Mouse (Mus musculus): Measurements from ENCODE around the gene Chpf. TPM values are rescaled to one million over a fixed set of nuclear protein-coding genes. Genes with fewer than 3 reads are reported as not detected.

Gene Chpf
- 4.0 and 4.3 TPM in 2 replicates for polyA plus RNA-seq (2015; fragmentation: Nextera tagmentation; extraction: Ambion mirVana)

- Histone ChIP-seq H3K36me3 (replicated peaks) (no peaks in the 10 kb centered on the region), H3K4me2 (peak within 1 kb of the TSS; percentile 94), H3K27ac (replicated peaks) (0 out of 2 replicates have a peak within 1 kb of the TSS, but pooled peaks have one; percentile 57), H3K9me3 (replicated peaks) (no peaks in the 10 kb centered on the region), H3K4me1 (replicated peaks) (peaks cover 28% of the 10 kb centered on the region), H3K27me3 (peaks cover 99% of the 10 kb centered on the region), H3K9ac (peak within 1 kb of the TSS; percentile 51), H3K4me3 (replicated peaks) (peak within 1 kb of the TSS; percentile 68)
- WGBS (ENCODE audit: insufficient replicate concordance): under 1% methylated on average over 76 of the region's 76 CpGs
- peak; percentile 88 for ATAC-seq (ENCODE audit: insufficient read depth)
Measured at GRCm38 (mm10) chr1:75478916-75479634, at the start of gene Chpf, which contains the start of gene Tmem198. Gene Chpf, minus strand, starts transcription at chr1:75479307. Gene Tmem198, plus strand, starts transcription at chr1:75479532.

DNA sequence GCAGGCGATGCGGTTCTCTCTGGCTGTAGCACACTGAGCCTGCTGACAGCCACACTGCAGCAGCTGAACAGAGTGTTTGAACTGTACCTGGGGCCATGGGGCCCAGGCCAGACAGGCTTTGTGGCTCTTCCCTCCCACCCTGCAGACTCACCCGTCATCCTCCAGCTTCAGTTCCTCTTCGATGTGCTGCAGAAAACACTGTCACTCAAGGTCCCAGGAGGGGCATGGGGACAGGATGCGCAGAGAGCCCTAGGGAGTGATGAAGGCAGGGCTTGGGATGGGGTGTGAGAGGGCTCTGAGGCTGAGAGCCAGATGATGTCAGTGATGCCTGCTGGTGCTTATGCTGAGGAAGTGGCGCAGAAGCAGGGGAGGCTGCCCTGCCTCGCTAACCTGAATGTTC, 45.6 kb upstream of the Chpf start:
- H3K4me2 ChIP-seq: no peak overlapping the region
- no peak overlapping the region for H3K27ac ChIP-seq (replicated peaks)
- H3K27me3 ChIP-seq: no peaks in the 10 kb centered on the region
- H3K4me3 ChIP-seq (replicated peaks): no peak overlapping the region
- H3K9ac ChIP-seq: no peak overlapping the region
- H3K4me1 ChIP-seq (replicated peaks): peaks cover 17% of the 10 kb centered on the region
- 57% methylated on average over 7 of the region's 7 CpGs for WGBS (ENCODE audit: insufficient replicate concordance)
- no peaks in the 10 kb centered on the region for H3K9me3 ChIP-seq (replicated peaks)
- no peak for ATAC-seq (ENCODE audit: insufficient read depth)
- H3K36me3 ChIP-seq (replicated peaks): 0 out of 2 replicates have a peak, but pooled peaks cover 6% of the 10 kb centered on the region

DNA sequence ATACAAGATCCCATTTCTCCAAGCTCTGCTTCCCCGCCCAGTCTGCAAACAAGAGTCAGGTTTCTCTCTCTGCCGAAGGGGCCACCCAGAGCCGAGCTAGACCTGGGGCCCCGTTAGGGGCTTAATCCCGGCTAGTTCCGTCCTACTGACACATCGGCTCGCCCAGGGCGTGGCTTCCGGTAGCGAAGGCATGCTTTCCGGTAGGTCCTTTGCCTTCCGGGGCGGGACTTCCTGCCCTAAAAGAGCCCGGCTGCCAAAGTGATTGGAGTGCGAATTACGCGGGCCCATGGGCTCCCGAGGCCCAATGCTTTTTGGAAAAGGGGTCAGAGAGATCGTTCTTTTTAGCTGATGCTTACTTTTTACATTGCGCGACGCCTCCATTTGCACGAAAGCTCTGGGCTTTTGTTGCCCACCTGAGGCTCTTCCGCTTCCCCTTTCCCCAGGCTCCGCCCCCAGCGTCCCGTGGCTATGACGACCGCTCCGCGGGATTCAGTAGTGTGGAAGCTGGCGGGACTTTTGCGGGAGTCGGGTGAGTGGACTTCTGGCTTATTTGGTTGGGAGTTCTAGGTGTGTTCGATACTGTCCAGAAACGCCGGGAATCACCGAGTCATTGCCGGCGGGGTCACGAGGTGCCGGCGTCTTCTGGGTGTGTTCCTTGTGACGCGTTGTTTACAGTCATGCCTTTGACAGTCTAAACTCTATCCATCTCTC, 42.4 kb upstream of the Chpf start, which contains the start of gene Stk11ip:
TSS of gene Stk11ip (plus strand) at position 209 of the 711 bp plus-strand sequence.
- H3K9ac ChIP-seq: peak within 1 kb of the TSS; percentile 52
- no peaks in the 10 kb centered on the region for H3K9me3 ChIP-seq (replicated peaks)
- WGBS (ENCODE audit: insufficient replicate concordance): under 1% methylated on average over 46 of the region's 46 CpGs
- H3K4me3 ChIP-seq (replicated peaks): peak within 1 kb of the TSS; percentile 79
- peaks cover 17% of the 10 kb centered on the region for H3K4me1 ChIP-seq (replicated peaks)
- no peaks in the 10 kb centered on the region for H3K27me3 ChIP-seq
- H3K4me2 ChIP-seq: peak within 1 kb of the TSS; percentile 84
- peak within 1 kb of the TSS; percentile 81 for H3K27ac ChIP-seq (replicated peaks)
- no peaks in the 10 kb centered on the region for H3K36me3 ChIP-seq (replicated peaks)
- peak; percentile 95 for ATAC-seq (ENCODE audit: insufficient read depth)

DNA sequence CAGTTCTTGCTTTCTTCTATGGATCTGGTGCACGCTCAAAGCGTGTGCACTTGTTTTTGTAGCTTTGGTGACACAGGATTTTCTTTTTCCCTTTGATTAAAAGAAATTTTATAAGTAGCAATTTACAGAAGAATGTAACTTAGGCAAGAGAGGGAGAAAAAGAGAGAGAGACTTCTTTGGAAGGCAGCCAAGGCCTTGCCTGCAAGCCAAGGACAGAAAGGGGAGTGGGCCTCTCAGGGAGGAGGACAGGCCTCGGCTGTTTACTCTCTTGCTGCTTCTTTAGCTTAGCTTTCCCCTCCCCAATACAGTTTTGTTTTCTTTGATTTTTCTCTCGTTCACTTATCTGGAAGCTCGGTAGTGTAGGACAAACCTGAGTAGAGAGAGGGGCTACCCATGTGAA, 40.5 kb upstream of the Chpf start:
- ATAC-seq (ENCODE audit: insufficient read depth): no peak
- 65% methylated on average over 5 of the region's 5 CpGs for WGBS (ENCODE audit: insufficient replicate concordance)
- Histone ChIP-seq H3K36me3 (replicated peaks) (no peaks in the 10 kb centered on the region), H3K27ac (replicated peaks) (no peak overlapping the region), H3K4me1 (replicated peaks) (peaks cover 17% of the 10 kb centered on the region), H3K4me3 (replicated peaks) (no peak overlapping the region), H3K4me2 (no peak overlapping the region), H3K9ac (no peak overlapping the region), H3K27me3 (no peaks in the 10 kb centered on the region), H3K9me3 (replicated peaks) (no peaks in the 10 kb centered on the region)

DNA sequence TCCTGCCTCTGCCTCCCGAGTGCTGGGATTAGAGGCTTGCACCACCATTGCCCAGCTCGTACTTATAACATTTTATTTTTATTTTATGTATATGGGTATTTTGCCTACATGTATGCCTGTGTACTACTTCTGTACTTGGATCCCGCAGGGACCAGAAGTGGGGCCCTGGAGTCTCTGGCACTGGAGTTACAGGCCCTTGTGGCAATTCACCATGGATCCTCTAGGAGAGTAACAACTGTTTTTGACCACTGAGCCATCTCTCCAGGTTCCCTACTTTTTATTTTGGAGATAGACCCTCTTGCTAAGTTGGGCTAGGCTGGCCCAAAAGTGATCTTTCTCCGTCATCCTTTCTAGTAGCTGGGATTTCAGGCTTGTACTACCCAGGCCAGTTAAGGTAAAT, 39.3 kb upstream of the Chpf start:
- WGBS (ENCODE audit: insufficient replicate concordance): 70% methylated on average over 4 of the region's 4 CpGs
- no peak for ATAC-seq (ENCODE audit: insufficient read depth)
- H3K4me2 ChIP-seq: no peak overlapping the region
- no peaks in the 10 kb centered on the region for H3K27me3 ChIP-seq
- peaks cover 17% of the 10 kb centered on the region for H3K4me1 ChIP-seq (replicated peaks)
- H3K4me3 ChIP-seq (replicated peaks): no peak overlapping the region
- no peaks in the 10 kb centered on the region for H3K9me3 ChIP-seq (replicated peaks)
- H3K36me3 ChIP-seq (replicated peaks): no peaks in the 10 kb centered on the region
- no peak overlapping the region for H3K9ac ChIP-seq
- H3K27ac ChIP-seq (replicated peaks): no peak overlapping the region

DNA sequence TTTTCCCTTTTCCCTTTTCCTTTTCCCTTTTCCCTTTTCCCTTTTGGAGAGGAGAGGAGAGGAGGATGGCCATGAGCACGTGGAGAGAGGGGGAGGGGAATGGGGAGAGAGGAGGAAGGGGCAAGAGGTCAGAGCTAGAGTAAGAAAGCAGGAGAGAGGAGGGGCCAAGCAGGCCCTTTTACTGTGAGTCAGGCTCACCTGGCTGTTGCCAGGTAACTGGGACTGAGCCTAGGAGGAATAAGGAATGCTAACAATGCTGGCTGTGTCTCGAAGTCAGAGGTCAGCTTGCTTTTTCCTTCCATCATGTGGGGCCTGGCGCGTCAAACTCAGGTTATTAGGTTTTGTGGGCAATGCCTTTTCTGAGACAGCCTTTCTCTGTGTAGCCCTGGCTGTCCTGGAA, 38.9 kb upstream of the Chpf start:
- ATAC-seq (ENCODE audit: insufficient read depth): no peak
- no peak overlapping the region for H3K27ac ChIP-seq (replicated peaks)
- H3K9ac ChIP-seq: no peak overlapping the region
- H3K4me1 ChIP-seq (replicated peaks): peaks cover 17% of the 10 kb centered on the region
- no peak overlapping the region for H3K4me3 ChIP-seq (replicated peaks)
- no peaks in the 10 kb centered on the region for H3K27me3 ChIP-seq
- no peak overlapping the region for H3K4me2 ChIP-seq
- no peaks in the 10 kb centered on the region for H3K9me3 ChIP-seq (replicated peaks)
- WGBS (ENCODE audit: insufficient replicate concordance): 55% methylated on average over 4 of the region's 4 CpGs
- H3K36me3 ChIP-seq (replicated peaks): no peaks in the 10 kb centered on the region

GRCm38 (mm10) chr1:75516703-75517380, 37.7 kb upstream of the Chpf start:
- ATAC-seq (ENCODE audit: insufficient read depth): no peak
- Histone ChIP-seq H3K9me3 (replicated peaks) (no peaks in the 10 kb centered on the region), H3K4me3 (replicated peaks) (no peak overlapping the region), H3K4me1 (replicated peaks) (peaks cover 8% of the 10 kb centered on the region), H3K27me3 (no peaks in the 10 kb centered on the region), H3K27ac (replicated peaks) (no peak overlapping the region), H3K4me2 (no peak overlapping the region), H3K9ac (no peak overlapping the region), H3K36me3 (replicated peaks) (no peaks in the 10 kb centered on the region)
- 55% methylated on average over 15 of the region's 15 CpGs for WGBS (ENCODE audit: insufficient replicate concordance)

DNA sequence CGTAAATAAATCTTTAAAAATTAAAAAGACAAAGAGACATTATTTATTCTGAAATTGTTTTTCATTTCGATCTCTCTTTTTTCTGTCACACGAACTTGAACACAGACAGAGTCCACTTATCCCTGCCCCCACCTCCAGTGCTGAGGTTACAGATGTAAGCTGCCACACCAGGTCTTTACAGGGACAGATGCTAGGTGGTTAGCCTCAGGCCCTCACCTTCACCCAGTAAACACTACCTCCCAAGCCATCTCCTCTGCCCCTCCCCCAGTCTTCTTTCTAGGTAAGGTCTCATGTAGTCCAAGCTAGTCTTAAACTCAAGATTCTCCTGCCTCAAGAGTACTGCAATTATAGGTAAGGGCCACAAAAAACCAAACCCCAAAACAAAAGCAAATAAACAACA, 33.4 kb upstream of the Chpf start:
- H3K27me3 ChIP-seq: peaks cover 25% of the 10 kb centered on the region
- H3K9ac ChIP-seq: no peak overlapping the region
- H3K27ac ChIP-seq (replicated peaks): no peak overlapping the region
- H3K4me2 ChIP-seq: no peak overlapping the region
- no peak overlapping the region for H3K4me3 ChIP-seq (replicated peaks)
- H3K9me3 ChIP-seq (replicated peaks): no peaks in the 10 kb centered on the region
- WGBS (ENCODE audit: insufficient replicate concordance): 52% methylated on average over 3 of the region's 3 CpGs
- H3K4me1 ChIP-seq (replicated peaks): 0 out of 2 replicates have a peak, but pooled peaks cover 11% of the 10 kb centered on the region
- ATAC-seq (ENCODE audit: insufficient read depth): no peak
- no peaks in the 10 kb centered on the region for H3K36me3 ChIP-seq (replicated peaks)

DNA sequence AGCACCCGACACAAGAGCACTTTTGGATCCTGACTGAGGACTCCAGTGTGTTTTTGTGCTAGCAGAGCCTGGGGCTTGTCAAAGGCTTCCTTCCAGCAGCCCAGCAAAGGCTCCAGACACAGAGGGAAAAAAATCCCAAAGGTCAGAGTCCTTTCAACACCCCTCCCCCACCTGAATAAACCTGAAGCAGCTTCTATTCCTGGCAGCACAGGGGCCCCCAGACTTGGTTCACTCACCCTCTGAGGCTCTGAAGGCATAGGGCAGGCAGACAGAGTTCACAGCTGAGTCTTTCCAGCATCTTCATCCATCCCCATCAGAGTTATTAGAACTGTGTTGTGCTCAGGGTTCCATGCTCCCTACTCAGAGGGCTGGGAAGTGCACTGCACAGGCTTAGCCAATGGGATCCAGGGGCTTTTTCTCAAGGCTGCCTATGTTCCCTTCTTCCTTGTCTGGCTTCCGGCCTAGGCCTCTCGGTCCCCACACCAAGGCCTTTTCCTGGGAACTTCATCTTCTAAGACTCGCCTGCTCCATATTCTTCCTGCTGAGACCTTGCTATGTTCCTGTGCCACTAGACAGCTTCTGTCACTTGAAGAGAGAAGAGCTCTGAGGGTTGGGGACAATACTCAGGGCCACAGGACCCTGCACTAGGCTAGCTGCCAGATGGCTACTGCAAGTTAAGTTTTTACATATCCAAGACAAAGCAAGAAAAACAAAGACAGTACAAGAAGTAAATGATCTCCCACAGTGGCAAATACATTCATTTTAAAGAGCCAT, 32.5 kb upstream of the Chpf start:
- no peak overlapping the region for H3K4me2 ChIP-seq
- H3K36me3 ChIP-seq (replicated peaks): no peaks in the 10 kb centered on the region
- H3K4me3 ChIP-seq (replicated peaks): no peak overlapping the region
- H3K9me3 ChIP-seq (replicated peaks): no peaks in the 10 kb centered on the region
- WGBS (ENCODE audit: insufficient replicate concordance): 54% methylated on average over 4 of the region's 4 CpGs
- peaks cover 34% of the 10 kb centered on the region for H3K27me3 ChIP-seq
- H3K9ac ChIP-seq: no peak overlapping the region
- no peak for ATAC-seq (ENCODE audit: insufficient read depth)
- no peak overlapping the region for H3K27ac ChIP-seq (replicated peaks)
- 0 out of 2 replicates have a peak, but pooled peaks cover 11% of the 10 kb centered on the region for H3K4me1 ChIP-seq (replicated peaks)

DNA sequence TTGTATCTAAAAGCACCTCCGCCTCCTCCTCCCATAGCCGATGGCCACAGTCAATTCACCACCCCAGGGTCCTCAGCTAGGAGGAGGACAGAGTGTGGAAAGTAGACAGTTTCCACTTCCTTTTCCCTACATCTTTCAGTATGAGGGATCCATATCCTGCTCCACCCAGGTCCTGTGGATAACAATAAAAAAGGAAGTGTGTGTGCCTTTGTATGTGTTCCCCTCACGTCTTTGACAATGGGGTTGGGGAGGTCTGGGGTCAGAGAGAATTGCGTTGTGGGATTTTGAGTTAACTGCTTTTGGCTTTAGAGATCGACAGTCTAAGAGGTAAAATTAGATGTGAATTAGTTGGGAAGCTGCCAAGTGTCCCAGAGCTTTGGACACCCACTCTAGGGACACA, 31.0 kb upstream of the Chpf start:
- H3K27ac ChIP-seq (replicated peaks): no peak overlapping the region
- no peak overlapping the region for H3K9ac ChIP-seq
- ATAC-seq (ENCODE audit: insufficient read depth): no peak
- 36% methylated on average over 5 of the region's 5 CpGs for WGBS (ENCODE audit: insufficient replicate concordance)
- H3K4me3 ChIP-seq (replicated peaks): no peak overlapping the region
- no peaks in the 10 kb centered on the region for H3K9me3 ChIP-seq (replicated peaks)
- no peak overlapping the region for H3K4me2 ChIP-seq
- H3K36me3 ChIP-seq (replicated peaks): no peaks in the 10 kb centered on the region
- H3K27me3 ChIP-seq: peaks cover 49% of the 10 kb centered on the region
- H3K4me1 ChIP-seq (replicated peaks): 0 out of 2 replicates have a peak, but pooled peaks cover 16% of the 10 kb centered on the region

All from liver, embryonic 15.5 days (tissue).